Mouse (Mus musculus) cortical plate, adult 2 months (tissue): ENCODE results near the gene Tuba1b.

ENCODE experiments used
- CTCF ChIP-seq: fragments of 200-500 bp; IDR thresholded peaks from 2 replicates; pipeline ENCODE4 v1.5.1; 2011; ENCODE audit warnings: mild to moderate bottlenecking, control low read depth, low read length; ENCODE audit not compliant: insufficient read depth; ENCODE audit errors: extremely low read depth
- POLR2A ChIP-seq: fragments of 200-500 bp; IDR thresholded peaks from 2 replicates; pipeline ENCODE4 v1.6.1; 2011; ENCODE audit warnings: mild to moderate bottlenecking, low read length, control low read depth; ENCODE audit not compliant: insufficient read depth; ENCODE audit errors: extremely low read depth

DNA sequence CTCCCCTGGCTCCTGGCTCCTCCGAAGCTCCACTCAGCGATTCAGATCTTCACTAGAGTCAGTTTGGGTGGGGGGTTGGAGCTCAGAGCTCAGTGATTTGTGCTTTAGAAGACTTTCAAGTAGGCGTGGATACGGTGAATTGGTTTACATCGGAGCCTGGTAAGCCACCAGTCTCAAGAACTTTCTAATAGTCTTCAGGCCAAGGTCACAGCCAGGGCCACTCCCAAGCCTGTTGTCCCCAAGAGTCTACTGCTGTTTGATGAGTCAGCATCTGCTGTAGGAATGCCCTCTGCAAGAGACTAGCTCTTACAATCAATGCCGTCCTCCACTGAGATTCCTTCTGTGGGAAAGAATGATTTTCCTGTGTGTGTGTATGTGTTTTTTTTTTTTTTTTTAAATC is 47.7 kb upstream of the Tuba1b start:
- no peak for TF ChIP-seq CTCF
- TF ChIP-seq POLR2A = no peak
